Mouse (Mus musculus): ENCODE data around the gene Irf6. TPM values are rescaled to one million over a fixed set of nuclear protein-coding genes. Genes with fewer than 3 reads are reported as not detected.
A peak's percentile ranks its signal among the peaks of the same experiment; 100 is the strongest.

Gene Irf6
- total RNA-seq, 2 experiments from 2014 or later, result 0.49 to 0.66 TPM

DNA sequence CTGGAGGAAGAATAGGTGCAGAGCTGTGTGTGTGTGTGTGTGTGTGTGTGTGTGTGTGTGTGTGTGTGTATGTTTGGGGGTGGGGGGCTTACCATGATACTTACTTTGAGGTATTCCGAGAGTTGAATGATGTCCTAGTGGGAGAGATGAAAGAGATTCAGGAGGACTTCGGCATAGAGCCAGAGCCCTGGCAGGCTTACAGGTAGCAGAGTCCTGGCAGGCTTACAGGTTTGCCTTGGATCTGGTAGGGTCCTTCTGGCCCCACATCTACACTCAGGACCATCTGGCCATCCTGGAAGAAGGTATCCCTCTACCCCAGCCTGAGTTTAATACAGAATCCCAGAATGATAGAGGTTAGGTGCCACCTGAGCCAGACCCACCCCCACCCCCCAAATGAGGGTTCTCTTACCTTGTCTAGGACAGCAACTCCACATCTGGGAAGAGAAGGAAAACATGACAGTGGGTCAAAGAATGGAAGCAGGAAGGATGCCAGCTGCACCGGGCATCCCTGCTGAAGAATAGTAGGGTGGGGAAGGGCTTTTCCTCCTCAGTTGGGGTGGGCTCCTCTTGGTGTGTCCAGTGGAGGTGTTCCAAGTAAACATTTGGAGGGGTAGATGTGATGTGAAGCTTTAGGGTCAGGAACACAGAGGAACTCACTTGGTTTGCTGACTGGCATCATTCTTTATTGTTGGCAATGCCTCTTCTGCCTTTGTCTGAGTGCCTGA is 41.7 kb downstream of the Irf6 start:
- no peak for DNase-seq (ENCODE audit: low spot score in 2 of 2)
- H3K27ac ChIP-seq, result no peak overlapping the region
- TF ChIP-seq CTCF (conservative IDR thresholded peaks at IDR 0.05), result no peak
- H3K4me3 ChIP-seq, result no peak overlapping the region

DNA sequence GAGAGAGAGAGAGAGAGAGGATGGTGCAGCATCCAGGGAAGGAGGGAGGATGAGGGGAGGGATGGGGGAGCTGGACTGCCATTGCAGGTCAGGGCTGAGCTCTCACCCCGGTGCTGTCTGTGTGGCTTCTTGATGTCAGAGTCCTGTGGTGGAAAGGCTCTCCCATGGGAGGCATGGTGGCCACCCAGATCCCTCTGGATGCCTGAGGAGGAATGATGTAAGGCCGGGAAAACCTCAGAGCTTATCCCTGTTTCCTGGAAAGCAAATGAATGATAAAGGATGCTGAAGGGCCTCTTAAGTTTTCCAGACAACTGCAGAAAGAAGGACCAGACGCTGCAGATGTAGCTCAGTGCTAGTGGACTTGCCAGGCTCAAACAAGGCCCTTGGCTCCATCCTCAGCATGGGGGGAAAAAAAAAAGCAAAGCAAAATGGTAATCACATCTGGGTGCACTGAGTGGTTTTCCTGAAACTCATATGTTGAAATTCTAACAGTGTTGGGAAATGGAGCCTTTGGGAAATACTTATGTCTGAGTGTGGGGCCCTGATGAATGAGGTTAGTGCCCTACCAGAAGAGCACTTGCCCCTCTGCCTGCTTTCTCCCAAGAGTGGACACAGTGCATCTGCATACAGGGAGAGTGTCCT is 42.4 kb downstream of the Irf6 start:
- TF ChIP-seq CTCF (conservative IDR thresholded peaks at IDR 0.05), result no peak
- H3K27ac ChIP-seq, result no peak overlapping the region
- no peak for DNase-seq (ENCODE audit: low spot score in 2 of 2)
- no peak overlapping the region for H3K4me3 ChIP-seq

DNA sequence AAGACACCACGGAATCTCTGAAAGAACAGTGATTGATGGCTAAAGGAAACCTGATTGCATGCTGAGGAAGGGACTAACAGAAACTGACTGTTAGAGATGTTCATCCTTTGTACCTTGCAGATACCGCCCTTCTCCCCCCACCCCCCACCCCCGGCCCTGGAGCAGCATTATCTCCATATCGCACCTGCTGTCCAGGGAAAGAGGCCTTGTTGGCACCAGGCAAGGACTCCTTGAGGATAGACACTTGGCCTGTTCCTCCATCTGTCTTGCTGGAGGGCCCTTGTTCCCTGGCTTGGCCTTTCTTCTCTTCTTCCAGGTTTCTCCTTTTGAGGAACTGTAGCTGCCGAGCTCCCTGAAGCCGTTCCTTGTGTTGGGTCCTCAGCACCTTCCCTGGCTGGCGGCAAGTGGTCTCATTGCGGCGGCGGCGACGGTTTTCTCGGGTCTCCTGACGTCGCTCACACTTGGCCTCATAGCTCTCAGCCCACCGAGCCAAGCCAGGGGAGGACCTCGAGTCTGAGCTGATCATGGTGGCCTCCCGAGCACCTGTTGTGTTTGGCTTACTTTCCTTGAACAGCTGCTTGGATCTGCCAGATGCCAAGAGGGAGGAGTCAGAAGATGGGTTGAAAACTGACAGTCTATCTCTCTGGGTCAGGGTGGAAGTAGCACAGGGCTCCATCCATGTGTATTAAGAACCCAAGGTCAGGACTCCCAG is 44.7 kb downstream of the Irf6 start:
- no peak overlapping the region for H3K4me3 ChIP-seq
- DNase-seq (ENCODE audit: low spot score in 2 of 2), result no peak
- no peak overlapping the region for H3K27ac ChIP-seq
- no peak for TF ChIP-seq CTCF (conservative IDR thresholded peaks at IDR 0.05)

DNA sequence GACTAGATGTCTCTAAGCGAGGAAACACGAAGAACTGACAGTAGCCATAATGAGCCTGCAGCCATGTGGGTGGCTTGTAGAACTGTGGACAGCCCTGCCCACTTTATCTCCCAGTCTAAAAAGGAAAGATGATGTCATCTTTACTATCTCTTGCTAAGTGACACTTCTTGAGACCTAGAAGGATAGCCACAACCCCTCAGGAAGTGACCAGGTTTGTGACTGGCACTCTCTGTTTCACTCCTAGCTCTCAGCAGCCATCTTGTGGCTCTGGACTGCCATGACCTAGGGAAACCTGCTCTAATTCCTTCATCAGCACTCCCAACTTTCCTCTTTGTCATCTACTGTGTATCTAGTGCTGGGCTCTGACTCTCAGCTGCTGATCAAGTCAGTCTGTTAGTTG is 45.4 kb downstream of the Irf6 start:
- TF ChIP-seq CTCF (conservative IDR thresholded peaks at IDR 0.05), result peak; percentile 47
- no peak for DNase-seq (ENCODE audit: low spot score in 2 of 2)
- Histone ChIP-seq H3K27ac (no peak overlapping the region), H3K4me3 (no peak overlapping the region)

DNA sequence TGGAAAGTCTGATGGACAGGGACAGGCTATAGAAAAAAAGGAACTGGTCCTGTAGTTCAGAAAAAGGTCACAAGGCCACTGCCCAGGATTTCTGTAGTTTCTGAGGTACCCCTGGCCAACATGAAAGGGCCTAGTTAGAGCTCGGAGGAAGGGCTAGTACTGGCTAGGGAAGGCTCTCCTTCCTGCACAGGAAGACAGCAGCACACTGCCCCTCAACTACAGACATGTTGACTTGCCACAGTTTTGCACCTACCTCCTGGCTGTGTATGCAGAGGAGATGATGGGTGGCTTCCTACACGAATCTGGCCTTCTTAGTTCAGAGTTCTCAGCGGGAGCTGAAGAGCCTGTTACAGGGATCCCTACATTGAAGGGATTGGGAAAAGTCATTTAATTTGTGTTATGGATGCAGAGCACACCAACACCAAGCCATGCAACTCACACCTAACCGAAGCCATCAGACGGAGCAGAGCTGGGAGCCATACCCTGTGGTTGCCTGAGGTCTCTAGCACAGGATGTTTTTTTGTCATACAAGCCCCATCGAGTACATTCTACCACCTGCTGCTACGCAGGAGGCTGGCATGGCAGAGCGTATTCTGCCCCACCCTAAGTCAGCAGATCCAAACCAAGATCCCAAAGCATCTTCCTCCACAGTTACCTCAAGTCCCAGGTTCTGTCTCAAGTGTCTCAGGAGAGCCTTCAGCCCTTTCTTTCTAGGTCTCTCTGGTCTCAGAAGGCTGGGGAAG is 47.9 kb downstream of the Irf6 start:
- DNase-seq (ENCODE audit: low spot score in 2 of 2), result no peak
- no peak for TF ChIP-seq CTCF (conservative IDR thresholded peaks at IDR 0.05)
- Histone ChIP-seq H3K4me3 (no peak overlapping the region), H3K27ac (no peak overlapping the region)

DNA sequence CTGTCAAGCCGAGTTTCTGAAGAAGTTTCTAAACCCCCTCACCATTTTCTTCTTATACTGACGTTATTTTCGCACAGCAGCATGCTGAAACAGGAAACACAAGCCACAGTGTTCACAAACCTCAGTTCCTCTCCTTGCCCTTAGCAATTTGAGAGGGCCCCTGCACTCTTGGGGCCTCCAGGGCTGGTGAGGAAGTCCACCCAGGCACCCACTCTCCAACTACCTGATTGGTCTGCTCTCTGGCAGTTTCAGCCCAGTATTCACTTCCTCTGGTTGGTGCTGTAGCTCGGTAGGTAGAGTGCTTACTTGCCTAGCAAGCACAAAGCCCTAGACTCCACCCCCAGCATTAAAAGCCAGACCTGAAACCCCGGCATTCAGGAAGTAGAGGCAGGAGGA is 48.5 kb downstream of the Irf6 start, which contains the start of gene Traf3ip3:
Gene Traf3ip3, minus strand, starts transcription at position 321 of the 396 bp plus-strand sequence.
- Histone ChIP-seq H3K4me3 (no peak within 1 kb of the TSS), H3K27ac (no peak within 1 kb of the TSS)
- DNase-seq (ENCODE audit: low spot score in 2 of 2), result no peak
- TF ChIP-seq CTCF (conservative IDR thresholded peaks at IDR 0.05), result no peak

DNA sequence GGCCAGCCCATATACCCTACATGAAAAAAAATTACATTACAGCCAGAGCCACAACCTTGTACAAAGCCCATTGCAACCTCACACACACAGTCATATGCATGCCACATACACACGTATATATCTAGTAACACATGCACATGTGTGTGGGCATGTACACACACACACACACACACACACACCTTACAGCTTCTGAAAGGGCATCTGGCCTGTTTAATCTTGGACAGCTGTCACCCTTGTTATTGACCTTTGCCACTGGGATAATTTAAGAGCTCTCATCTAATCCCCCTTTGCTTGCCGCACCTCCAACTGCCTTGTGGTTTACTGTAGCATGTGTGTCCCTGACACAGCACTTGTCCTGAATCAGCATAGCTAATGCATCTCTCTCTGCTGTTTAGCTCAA is 50.9 kb downstream of the Irf6 start:
- Histone ChIP-seq H3K27ac (no peak overlapping the region), H3K4me3 (no peak overlapping the region)
- no peak for DNase-seq (ENCODE audit: low spot score in 2 of 2)
- TF ChIP-seq CTCF (conservative IDR thresholded peaks at IDR 0.05), result no peak

DNA sequence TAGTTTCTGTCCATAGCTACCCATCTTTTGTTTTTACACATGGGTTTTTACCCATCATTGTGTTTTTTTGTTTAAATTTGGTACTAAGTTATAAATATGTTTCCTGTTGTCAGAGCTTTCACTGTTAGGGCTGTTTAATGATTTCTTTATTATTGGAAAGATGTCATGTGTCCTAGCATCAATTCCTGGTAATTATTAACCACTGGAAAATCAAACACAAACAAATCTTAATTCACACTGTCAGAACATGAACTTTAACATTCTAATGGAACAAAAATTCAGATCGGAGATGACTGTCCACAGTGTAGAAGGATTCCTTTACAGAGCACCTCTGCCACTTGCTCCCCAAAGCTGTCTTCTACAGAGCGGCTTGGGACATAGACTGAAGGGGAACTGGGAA is 52.5 kb downstream of the Irf6 start:
- no peak for DNase-seq (ENCODE audit: low spot score in 2 of 2)
- no peak overlapping the region for H3K4me3 ChIP-seq
- no peak overlapping the region for H3K27ac ChIP-seq
- no peak for TF ChIP-seq CTCF (conservative IDR thresholded peaks at IDR 0.05)

DNA sequence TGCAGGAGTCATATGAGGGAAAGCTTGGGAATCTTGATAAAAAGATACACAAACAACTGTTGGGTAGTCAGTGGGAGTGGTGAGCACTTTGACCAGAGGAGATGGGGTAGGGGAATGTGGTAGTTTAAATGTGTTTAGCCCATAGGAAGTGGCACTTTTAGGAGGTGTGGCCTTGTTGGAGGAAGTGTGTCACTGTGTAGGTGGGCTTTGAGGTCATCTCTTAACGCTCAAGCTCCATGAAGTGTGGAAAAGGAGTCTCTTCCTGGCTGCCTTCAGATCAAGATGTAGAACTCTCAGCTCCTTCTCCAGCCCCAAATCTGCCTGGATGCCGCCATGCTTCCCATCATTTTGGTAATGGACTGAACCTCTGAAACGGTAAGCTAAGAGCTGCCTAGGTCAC is 54.6 kb downstream of the Irf6 start, which contains the start of gene Lamb3:
Gene Lamb3, plus strand, starts transcription at position 197 of the 400 bp plus-strand sequence.
- DNase-seq (ENCODE audit: low spot score in 2 of 2), result no peak

DNA sequence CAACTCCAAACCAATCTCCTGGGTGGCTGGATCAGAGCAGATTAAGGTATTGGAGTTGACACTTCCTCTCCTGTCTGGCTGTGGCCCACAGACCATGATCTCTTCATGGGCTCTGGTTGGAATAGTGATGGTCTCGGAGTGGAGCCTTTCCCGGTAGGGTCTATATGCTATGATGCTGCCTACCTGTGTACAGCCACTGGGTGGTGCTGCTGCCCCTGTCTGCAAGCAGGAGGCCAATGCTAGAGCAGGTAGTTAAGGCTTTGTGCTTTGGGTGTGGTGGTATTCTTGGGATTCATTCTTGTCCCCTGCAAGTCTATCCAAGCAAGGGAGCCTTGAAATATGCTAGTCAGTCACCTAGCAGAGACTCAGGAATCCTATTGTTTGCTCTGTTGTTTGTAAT is 55.3 kb downstream of the Irf6 start:
- no peak overlapping the region for H3K27ac ChIP-seq
- TF ChIP-seq CTCF (conservative IDR thresholded peaks at IDR 0.05), result peak; percentile 94
- peak; percentile 59 to 64 for DNase-seq (ENCODE audit: low spot score in 2 of 2)
- no peak overlapping the region for H3K4me3 ChIP-seq

More for the DNA sequence above, 54.6 kb downstream of the Irf6 start, which contains the start of gene Lamb3:
- TF ChIP-seq CTCF (conservative IDR thresholded peaks at IDR 0.05), result no peak
- no peak within 1 kb of the TSS for H3K4me3 ChIP-seq
- H3K27ac ChIP-seq, result no peak within 1 kb of the TSS

DNA sequence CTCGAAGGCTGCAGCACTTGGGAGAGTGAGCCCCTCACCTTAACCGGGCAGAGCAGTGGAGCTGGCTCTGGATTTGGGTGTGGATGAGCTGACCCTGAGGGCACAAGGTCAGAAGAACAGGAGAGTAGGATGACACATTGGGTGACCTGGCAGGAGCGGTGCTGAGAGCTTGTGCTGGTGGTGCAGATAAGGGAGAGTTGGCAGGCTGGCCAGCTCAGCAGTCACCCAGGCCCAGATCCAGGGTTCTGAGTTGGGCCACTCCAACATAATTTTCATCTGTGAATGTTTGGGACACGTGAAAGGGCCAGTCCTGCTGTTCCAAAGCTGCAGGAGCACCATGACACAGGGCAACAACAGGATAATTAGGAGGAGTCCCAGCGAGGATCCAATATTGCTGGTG is 58.5 kb downstream of the Irf6 start:
- Histone ChIP-seq H3K27ac (no peak overlapping the region), H3K4me3 (no peak overlapping the region)
- no peak for TF ChIP-seq CTCF (conservative IDR thresholded peaks at IDR 0.05)
- no peak for DNase-seq (ENCODE audit: low spot score in 2 of 2)

DNA sequence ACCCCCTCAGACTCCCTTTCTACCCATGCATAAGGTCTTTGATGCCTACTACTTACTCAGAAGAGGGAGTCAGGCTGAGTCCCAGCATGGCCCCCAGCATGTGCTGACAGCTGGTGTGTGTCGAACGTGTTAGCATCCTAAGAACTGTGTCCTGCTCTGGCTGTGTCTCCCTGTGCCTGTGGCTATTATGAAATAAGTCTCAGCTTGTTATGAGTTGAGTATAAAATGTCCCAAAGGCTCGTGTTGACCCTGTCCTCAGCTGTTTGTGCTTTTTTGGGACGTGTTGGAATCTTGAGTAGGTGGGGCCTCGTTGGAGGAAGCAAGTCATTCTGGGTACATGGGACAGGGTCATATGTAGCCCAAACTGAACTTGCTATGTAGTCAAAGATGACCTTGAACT is 61.1 kb downstream of the Irf6 start:
- Histone ChIP-seq H3K27ac (no peak overlapping the region), H3K4me3 (no peak overlapping the region)
- DNase-seq (ENCODE audit: low spot score in 2 of 2), result no peak
- TF ChIP-seq CTCF (conservative IDR thresholded peaks at IDR 0.05), result no peak

DNA sequence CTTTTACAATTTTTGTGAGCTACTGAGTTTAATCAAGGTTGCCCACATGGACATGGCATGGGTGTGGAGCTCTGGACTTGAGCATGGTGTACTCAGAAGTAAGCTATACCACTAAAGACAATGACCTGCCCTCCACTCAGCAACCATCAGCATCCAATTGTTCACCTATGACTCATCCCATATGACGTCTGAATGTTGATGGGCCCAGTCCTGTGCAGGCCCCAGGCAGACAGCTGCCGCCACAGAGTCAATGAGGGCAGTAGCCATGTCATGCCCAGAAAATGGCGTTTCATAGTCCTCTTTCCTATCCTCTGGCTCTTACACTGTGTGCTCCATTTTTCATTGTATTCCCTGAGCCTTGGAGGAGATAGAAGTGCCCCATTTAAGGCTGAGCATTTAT is 63.1 kb downstream of the Irf6 start:
- no peak overlapping the region for H3K27ac ChIP-seq
- no peak overlapping the region for H3K4me3 ChIP-seq
- TF ChIP-seq CTCF (conservative IDR thresholded peaks at IDR 0.05), result no peak
- no peak for DNase-seq (ENCODE audit: low spot score in 2 of 2)

All from layer of hippocampus, adult 2 months (tissue).